Mouse (Mus musculus): ENCODE data around the gene Rere. TPM values are rescaled to one million over a fixed set of nuclear protein-coding genes. Genes with fewer than 3 reads are reported as not detected.

Gene Rere
- total and polyA plus RNA-seq, 3 experiments: 4.1 to 31.8 TPM; not detected in 1

DNA sequence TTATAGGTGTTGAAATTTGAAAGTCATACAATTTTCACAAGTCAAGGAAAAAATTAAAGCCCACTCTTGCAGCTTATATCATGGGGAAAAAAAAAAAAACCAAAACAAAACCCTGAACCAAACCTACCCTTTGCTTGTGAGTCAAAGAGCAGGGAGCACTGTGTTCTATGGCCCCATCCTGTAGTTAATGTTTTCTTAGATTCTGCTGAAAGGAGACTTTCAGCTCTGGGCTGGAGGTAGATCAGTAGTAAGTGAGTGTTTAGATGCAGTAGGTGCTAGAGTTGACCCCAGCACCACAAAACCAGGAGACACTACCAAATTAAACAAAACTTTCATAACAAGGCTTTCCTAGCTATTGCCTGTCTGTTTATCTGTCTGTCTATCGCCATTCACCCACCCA lies 133.3 kb downstream of the Rere start:
- Histone ChIP-seq H3K9ac (ENCODE audit: control insufficient read depth, low read depth, low read length, poor library complexity, severe bottlenecking) (no peak overlapping the region), H3K36me3 (ENCODE audit: control insufficient read depth in 1 of 2, insufficient read depth in 2 of 2, low read length in 2 of 2) (no peaks in the 10 kb centered on the region), H3K4me1 (ENCODE audit: control insufficient read depth in 1 of 2, insufficient read depth in 2 of 2, low read length in 2 of 2) (no peaks in the 10 kb centered on the region), H3K27ac (ENCODE audit: control insufficient read depth, low read depth, low read length) (no peak overlapping the region), H3K9me3 (replicated peaks; ENCODE audit: insufficient read depth, low read length) (no peaks in the 10 kb centered on the region), H3K27me3 (ENCODE audit: control insufficient read depth in 1 of 2, insufficient read depth in 2 of 2, low read length in 2 of 2) (no peaks in the 10 kb centered on the region), H3K4me3 (ENCODE audit: control insufficient read depth in 1 of 2, insufficient read depth in 1 of 2, low read depth in 2 of 2, low read length in 2 of 2) (no peak overlapping the region), H3K79me2 (ENCODE audit: control insufficient read depth, insufficient read depth, low read length, poor library complexity) (peaks cover 2% of the 10 kb centered on the region; the same call in 1 of the 2 replicates)
- no peak for DNase-seq (ENCODE audit: low read depth, low spot score)
- TF ChIP-seq ZNF384 (IDR thresholded peaks at IDR 0.05; ENCODE audit: low read depth, low read length) (no peak), E2F4 (IDR thresholded peaks at IDR 0.05; ENCODE audit: borderline replicate concordance, low read depth, low read length) (no peak), MEF2A (IDR thresholded peaks at IDR 0.05; ENCODE audit: extremely low read depth, insufficient replicate concordance, low read depth, low read length, poor library complexity, severe bottlenecking) (no peak), NELFE (IDR thresholded peaks at IDR 0.05; ENCODE audit: low read depth, low read length) (no peak), ZC3H11A (IDR thresholded peaks at IDR 0.05; ENCODE audit: low read depth, low read length) (no peak)

- Histone ChIP-seq H3K36me3 (ENCODE audit: control insufficient read depth in 1 of 2, insufficient read depth in 2 of 2, low read length in 2 of 2) (peaks cover 0 to 2% of the 10 kb centered on the region in 2 experiments; a peak in 1 of 4 replicates), H3K27ac (ENCODE audit: control insufficient read depth, low read depth, low read length) (no peak overlapping the region)
Observed at GRCm38 (mm10) chr4:150415227-150415969, 134.0 kb downstream of the Rere start.

DNA sequence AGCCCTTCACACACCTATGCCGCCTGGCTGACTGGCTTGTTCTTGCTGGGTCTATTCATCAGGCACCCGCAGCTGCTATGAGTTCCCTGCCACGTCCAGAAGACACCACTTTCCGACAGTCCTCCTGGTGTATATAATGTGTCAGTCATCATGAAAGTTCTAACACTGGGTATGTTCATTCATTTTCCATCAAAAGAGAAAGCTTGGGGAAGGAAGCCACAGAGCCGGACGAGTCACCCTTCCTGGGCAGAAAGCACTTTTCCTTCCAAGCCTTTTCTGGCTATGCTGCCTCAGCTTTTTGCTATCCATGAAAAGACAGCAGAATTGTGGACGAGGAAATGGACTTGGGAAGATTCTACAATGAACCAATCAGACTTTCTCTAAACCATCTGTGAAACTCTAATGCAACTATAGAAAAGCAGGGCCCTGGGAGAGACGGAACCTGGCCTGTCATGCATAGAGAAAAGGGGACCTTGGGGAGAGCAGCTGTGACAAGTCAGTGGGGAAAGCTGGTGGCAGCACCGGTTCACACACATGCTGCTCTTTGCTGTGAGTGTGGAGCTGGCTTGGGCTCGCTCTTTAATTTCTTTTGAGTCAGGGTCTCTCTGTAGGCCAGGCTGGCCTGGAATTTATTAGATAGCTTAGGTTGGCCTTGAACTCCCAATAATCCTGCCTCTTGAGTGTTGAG lies 139.3 kb downstream of the Rere start:
- DNase-seq (ENCODE audit: low read depth, low spot score): no peak
- no peak for TF ChIP-seq NRF1 (IDR thresholded peaks at IDR 0.05; ENCODE audit: insufficient read depth, low read depth, low read length, poor library complexity, severe bottlenecking)
- no peak for TF ChIP-seq EP300 (IDR thresholded peaks at IDR 0.05; ENCODE audit: low read depth in 1 of 2, low read length in 2 of 2)
- TF ChIP-seq TCF12 (IDR thresholded peaks at IDR 0.05; ENCODE audit: low read depth, low read length): no peak
- TF ChIP-seq BHLHE40 (IDR thresholded peaks at IDR 0.05; ENCODE audit: borderline replicate concordance, low read depth, low read length): no peak
- TF ChIP-seq NELFE (IDR thresholded peaks at IDR 0.05; ENCODE audit: low read depth, low read length): no peak
- no peak for TF ChIP-seq GABPA (IDR thresholded peaks at IDR 0.05; ENCODE audit: low read depth, low read length)
- no peak for TF ChIP-seq SIN3A (IDR thresholded peaks at IDR 0.05; ENCODE audit: low read length)
- no peak for TF ChIP-seq GATA1 (IDR thresholded peaks at IDR 0.05; ENCODE audit: low read depth, low read length)
- no peak for TF ChIP-seq TAL1 (IDR thresholded peaks at IDR 0.05; ENCODE audit: low read length)
- no peak for TF ChIP-seq SMC3 (IDR thresholded peaks at IDR 0.05; ENCODE audit: low read depth, low read length)
- TF ChIP-seq CHD2 (IDR thresholded peaks at IDR 0.05; ENCODE audit: low read length): no peak
- TF ChIP-seq HCFC1 (IDR thresholded peaks at IDR 0.05; ENCODE audit: low read depth, low read length): no peak
- no peak for TF ChIP-seq USF2 (IDR thresholded peaks at IDR 0.05; ENCODE audit: borderline replicate concordance in 1 of 2, insufficient read depth in 1 of 2, low read depth in 1 of 2, low read length in 2 of 2)
- TF ChIP-seq ZKSCAN1 (IDR thresholded peaks at IDR 0.05; ENCODE audit: low read depth, low read length): no peak
- TF ChIP-seq CTCF (IDR thresholded peaks at IDR 0.05 in 2 of 3, conservative IDR thresholded peaks at IDR 0.05 in 1 of 3; ENCODE audit: control insufficient read depth in 1 of 3, insufficient read depth in 1 of 3, low read depth in 2 of 3, low read length in 3 of 3, poor library complexity in 1 of 3, severe bottlenecking in 1 of 3): no peak

More at GRCm38 (mm10) chr4:150415227-150415969, 134.0 kb downstream of the Rere start:
- no peak overlapping the region for H3K4me3 ChIP-seq (ENCODE audit: control insufficient read depth in 1 of 2, insufficient read depth in 1 of 2, low read depth in 2 of 2, low read length in 2 of 2)
- H3K9me3 ChIP-seq (replicated peaks; ENCODE audit: insufficient read depth, low read length): no peaks in the 10 kb centered on the region
- TF ChIP-seq UBTF (IDR thresholded peaks at IDR 0.05; ENCODE audit: borderline replicate concordance, insufficient read depth, low read depth, low read length) (no peak), GABPA (IDR thresholded peaks at IDR 0.05; ENCODE audit: low read depth, low read length) (no peak), CHD1 (IDR thresholded peaks at IDR 0.05; ENCODE audit: low read depth, low read length) (no peak), E2F4 (IDR thresholded peaks at IDR 0.05; ENCODE audit: borderline replicate concordance, low read depth, low read length) (no peak), ZMIZ1 (IDR thresholded peaks at IDR 0.05; ENCODE audit: low read depth, low read length) (no peak), USF2 (IDR thresholded peaks at IDR 0.05; ENCODE audit: borderline replicate concordance in 1 of 2, insufficient read depth in 1 of 2, low read depth in 1 of 2, low read length in 2 of 2) (no peak), GATA1 (IDR thresholded peaks at IDR 0.05; ENCODE audit: low read depth, low read length) (no peak), JUND (IDR thresholded peaks at IDR 0.05; ENCODE audit: low read depth, low read length) (no peak), SIN3A (IDR thresholded peaks at IDR 0.05; ENCODE audit: low read length) (no peak), USF1 (IDR thresholded peaks at IDR 0.05; ENCODE audit: low read depth, low read length) (no peak)
- H3K4me1 ChIP-seq (ENCODE audit: control insufficient read depth in 1 of 2, insufficient read depth in 2 of 2, low read length in 2 of 2): no peaks in the 10 kb centered on the region
- no peak for DNase-seq (ENCODE audit: low read depth, low spot score)
- peaks cover 2% of the 10 kb centered on the region; the same call in 1 of the 2 replicates for H3K79me2 ChIP-seq (ENCODE audit: control insufficient read depth, insufficient read depth, low read length, poor library complexity)
- no peak overlapping the region for H3K9ac ChIP-seq (ENCODE audit: control insufficient read depth, low read depth, low read length, poor library complexity, severe bottlenecking)
- no peaks in the 10 kb centered on the region for H3K27me3 ChIP-seq (ENCODE audit: control insufficient read depth in 1 of 2, insufficient read depth in 2 of 2, low read length in 2 of 2)

More for the DNA sequence above, 139.3 kb downstream of the Rere start:
- Histone ChIP-seq H3K79me2 (ENCODE audit: control insufficient read depth, insufficient read depth, low read length, poor library complexity) (no peaks in the 10 kb centered on the region), H3K9ac (ENCODE audit: control insufficient read depth, low read depth, low read length, poor library complexity, severe bottlenecking) (no peak overlapping the region), H3K4me1 (ENCODE audit: control insufficient read depth in 1 of 2, insufficient read depth in 2 of 2, low read length in 2 of 2) (no peaks in the 10 kb centered on the region), H3K27me3 (ENCODE audit: control insufficient read depth in 1 of 2, insufficient read depth in 2 of 2, low read length in 2 of 2) (no peaks in the 10 kb centered on the region), H3K4me3 (ENCODE audit: control insufficient read depth in 1 of 2, insufficient read depth in 1 of 2, low read depth in 2 of 2, low read length in 2 of 2) (no peak overlapping the region), H3K9me3 (replicated peaks; ENCODE audit: insufficient read depth, low read length) (no peaks in the 10 kb centered on the region), H3K36me3 (ENCODE audit: control insufficient read depth in 1 of 2, insufficient read depth in 2 of 2, low read length in 2 of 2) (peaks cover 0 to 2% of the 10 kb centered on the region in 2 experiments; a peak in 1 of 4 replicates), H3K27ac (ENCODE audit: control insufficient read depth, low read depth, low read length) (no peak overlapping the region)

Data from MEL (cell line).